Mouse (Mus musculus): ENCODE data around the gene Arsg. TPM values are rescaled to one million over a fixed set of nuclear protein-coding genes. Genes with fewer than 3 reads are reported as not detected.

The Arsg gene
- total RNA-seq, 2 experiments from 2014 or later: 0.84 to 0.86 TPM

- DNase-seq: peak; percentile 60
- H3K4me3 ChIP-seq: peak overlapping the region; percentile 2; the same call in 1 of the 2 replicates
- TF ChIP-seq CTCF (IDR thresholded peaks at IDR 0.05): no peak
- no peak overlapping the region for H3K27ac ChIP-seq
- intact Hi-C loops (cut with DNase I): loop anchor here (5.0 kb wide), 1 partner anchor 117 kb away; no protein-coding TSS in a partner anchor
Measured at GRCm38 (mm10) chr11:109564466-109565214, 91.5 kb downstream of the Arsg start.

GRCm38 (mm10) chr11:109569007-109569618, 95.9 kb downstream of the Arsg start:
- DNase-seq: no peak
- peak overlapping the region; percentile 79 for H3K27ac ChIP-seq
- H3K4me3 ChIP-seq: no peak overlapping the region
- intact Hi-C loops (cut with DNase I): no loop called here
- TF ChIP-seq CTCF (IDR thresholded peaks at IDR 0.05): no peak

- Histone ChIP-seq H3K27ac (peak overlapping the region; percentile 79), H3K4me3 (no peak overlapping the region)
- TF ChIP-seq CTCF (IDR thresholded peaks at IDR 0.05): no peak
- DNase-seq: peak; percentile 84
- intact Hi-C loops (cut with DNase I): loop anchor here (5.0 kb wide), 1 partner anchor 98 kb away; the partner anchor contains the start of genes Arsg and Slc16a6
Measured at GRCm38 (mm10) chr11:109569809-109570208, 96.6 kb downstream of the Arsg start.

- no peak for DNase-seq
- H3K4me3 ChIP-seq: no peak overlapping the region
- H3K27ac ChIP-seq: no peak overlapping the region
- intact Hi-C loops (cut with DNase I): loop anchor here (5.0 kb wide), 1 partner anchor 100 kb away; the partner anchor contains the start of genes Arsg and Slc16a6
- TF ChIP-seq CTCF (IDR thresholded peaks at IDR 0.05): no peak
Measured at GRCm38 (mm10) chr11:109572051-109572450, 98.9 kb downstream of the Arsg start.

- intact Hi-C loops (cut with DNase I): loop anchor here (5.0 kb wide), 1 partner anchor 102 kb away; the partner anchor contains the start of genes Arsg and Slc16a6
- no peak overlapping the region for H3K27ac ChIP-seq
- no peak for DNase-seq
- no peak for TF ChIP-seq CTCF (IDR thresholded peaks at IDR 0.05)
- no peak overlapping the region for H3K4me3 ChIP-seq
Measured at GRCm38 (mm10) chr11:109574604-109575003, 101.4 kb downstream of the Arsg start.

GRCm38 (mm10) chr11:109575832-109576231, 102.7 kb downstream of the Arsg start:
- DNase-seq: no peak
- Histone ChIP-seq H3K27ac (no peak overlapping the region), H3K4me3 (no peak overlapping the region)
- no peak for TF ChIP-seq CTCF (IDR thresholded peaks at IDR 0.05)
- intact Hi-C loops (cut with DNase I): no loop called here

- TF ChIP-seq CTCF (IDR thresholded peaks at IDR 0.05): no peak
- intact Hi-C loops (cut with DNase I): no loop called here
- DNase-seq: no peak
- H3K4me3 ChIP-seq: no peak overlapping the region
- no peak overlapping the region for H3K27ac ChIP-seq
Measured at GRCm38 (mm10) chr11:109578536-109578935, 105.4 kb downstream of the Arsg start.

- TF ChIP-seq CTCF (IDR thresholded peaks at IDR 0.05): no peak
- intact Hi-C loops (cut with DNase I): no loop called here
- no peak for DNase-seq
- no peak overlapping the region for H3K27ac ChIP-seq
- H3K4me3 ChIP-seq: no peak overlapping the region
Measured at GRCm38 (mm10) chr11:109579999-109580398, 106.8 kb downstream of the Arsg start.

- H3K4me3 ChIP-seq: no peak overlapping the region
- TF ChIP-seq CTCF (IDR thresholded peaks at IDR 0.05): no peak
- intact Hi-C loops (cut with DNase I): no loop called here
- DNase-seq: no peak
- no peak overlapping the region for H3K27ac ChIP-seq
Measured at GRCm38 (mm10) chr11:109583986-109584385, 110.8 kb downstream of the Arsg start.

- H3K27ac ChIP-seq: no peak overlapping the region
- peak; percentile 76 for DNase-seq
- no peak overlapping the region for H3K4me3 ChIP-seq
- intact Hi-C loops (cut with DNase I): loop anchor here (1.0 to 5.0 kb wide), 3 partner anchors 140 to 343 kb away; no protein-coding TSS in a partner anchor
- peak; percentile 96 for TF ChIP-seq CTCF (IDR thresholded peaks at IDR 0.05)
Measured at GRCm38 (mm10) chr11:109584843-109585713, 111.9 kb downstream of the Arsg start.

GRCm38 (mm10) chr11:109586424-109586823, 113.2 kb downstream of the Arsg start:
- intact Hi-C loops (cut with DNase I): loop anchor here (5.0 kb wide), 2 partner anchors 254 to 344 kb away; no protein-coding TSS in a partner anchor
- H3K4me3 ChIP-seq: no peak overlapping the region
- no peak for DNase-seq
- TF ChIP-seq CTCF (IDR thresholded peaks at IDR 0.05): no peak
- no peak overlapping the region for H3K27ac ChIP-seq

- intact Hi-C loops (cut with DNase I): loop anchor here (5.0 kb wide), 2 partner anchors 255 to 345 kb away; no protein-coding TSS in a partner anchor
- no peak for TF ChIP-seq CTCF (IDR thresholded peaks at IDR 0.05)
- Histone ChIP-seq H3K4me3 (no peak overlapping the region), H3K27ac (no peak overlapping the region; the same call in 1 of the 2 replicates)
- DNase-seq: no peak
Measured at GRCm38 (mm10) chr11:109587019-109587418, 113.8 kb downstream of the Arsg start.

All from gastrocnemius, adult 2 months (tissue).